Comparison of ENCODE assay signal across 46 mouse cellular contexts in the genomic region with DNA sequence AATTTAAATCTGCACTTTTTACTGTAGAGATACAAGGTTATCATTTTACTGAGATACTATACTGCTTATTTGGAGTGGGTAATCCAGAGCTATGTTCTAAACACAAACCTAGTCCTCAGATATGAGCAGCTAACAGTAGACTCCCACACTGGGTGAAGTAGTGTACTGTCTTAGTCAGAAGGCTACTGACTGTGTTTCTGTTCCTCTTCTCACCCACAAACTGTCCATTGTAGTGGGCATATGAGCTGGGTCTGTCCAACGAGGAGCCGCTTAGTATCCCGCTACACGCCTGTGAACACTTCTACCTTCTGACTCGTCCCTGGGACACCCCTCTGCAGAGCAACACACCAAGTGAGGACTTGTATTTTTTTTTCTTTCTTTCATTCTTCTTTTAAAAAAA. TPM values are rescaled to one million over a fixed set of nuclear protein-coding genes. Genes with fewer than 3 reads are reported as not detected.
"Had no signal": no experiment of that assay in that cellular context is flagged by ENCODE, and none has a peak within 500 bp of the region (broad histone marks: within the 10 kb centered on the region; RNA-seq: fewer than 3 reads in every experiment).

No protein-coding gene starts in this region.

- DNase-seq: heart, postnatal 14 days; heart, postnatal 36 days; heart, postnatal 4 days; kidney, adult 11 months; kidney, adult 18-20 months; kidney, adult 2 months; kidney, adult 8-10 months; kidney, adult 9 months; kidney, postnatal 10 days; kidney, postnatal 14 days; kidney, postnatal 25 days; kidney, postnatal 36 days; kidney, postnatal 4 days; layer of hippocampus, adult 9-11 months; layer of hippocampus, postnatal 36 days had no signal

- H3K4me3 ChIP-seq: heart, embryonic 10.5 days; heart, embryonic 12.5 days; heart, embryonic 13.5 days; heart, embryonic 15.5 days; hindbrain, embryonic 10.5 days; hindbrain, embryonic 12.5 days; hindbrain, embryonic 13.5 days; hindbrain, embryonic 15.5 days; intestine, embryonic 15.5 days; kidney, embryonic 15.5 days; layer of hippocampus, adult 2 months; left cerebral cortex, adult 2 months had no signal

- H3K9ac ChIP-seq: heart, embryonic 12.5 days; heart, embryonic 13.5 days; heart, embryonic 15.5 days; hindbrain, embryonic 12.5 days; hindbrain, embryonic 13.5 days; hindbrain, embryonic 14.5 days; hindbrain, embryonic 15.5 days; intestine, embryonic 15.5 days; kidney, embryonic 15.5 days had no signal

- H3K27me3 ChIP-seq: heart, embryonic 12.5 days; heart, embryonic 13.5 days; heart, embryonic 15.5 days; hindbrain, embryonic 12.5 days; hindbrain, embryonic 13.5 days; hindbrain, embryonic 15.5 days; intestine, embryonic 15.5 days; kidney, embryonic 15.5 days had no signal

- H3K27ac ChIP-seq: heart, embryonic 10.5 days; heart, embryonic 13.5 days; heart, embryonic 15.5 days; hindbrain, embryonic 10.5 days; hindbrain, embryonic 12.5 days; hindbrain, embryonic 13.5 days; hindbrain, embryonic 14.5 days; hindbrain, embryonic 15.5 days; hindbrain, postnatal 0 days; intestine, embryonic 15.5 days; kidney, embryonic 15.5 days; kidney, postnatal 0 days; layer of hippocampus, adult 2 months; left cerebral cortex, adult 2 months had no signal

- H3K4me2 ChIP-seq: heart, embryonic 11.5 days; heart, embryonic 12.5 days; heart, embryonic 13.5 days; heart, embryonic 15.5 days; hindbrain, embryonic 12.5 days; hindbrain, embryonic 13.5 days; hindbrain, embryonic 14.5 days; hindbrain, embryonic 15.5 days; intestine, embryonic 15.5 days; kidney, embryonic 15.5 days had no signal

- H3K4me1 ChIP-seq: heart, embryonic 10.5 days; heart, embryonic 12.5 days; heart, embryonic 13.5 days; heart, embryonic 15.5 days; hindbrain, embryonic 10.5 days; hindbrain, embryonic 12.5 days; hindbrain, embryonic 13.5 days; hindbrain, embryonic 15.5 days; intestine, embryonic 15.5 days; kidney, embryonic 15.5 days had no signal

- H3K9me3 ChIP-seq: heart, embryonic 10.5 days; heart, embryonic 12.5 days; heart, embryonic 13.5 days; heart, embryonic 15.5 days; hindbrain, embryonic 10.5 days; hindbrain, embryonic 12.5 days; hindbrain, embryonic 13.5 days; hindbrain, embryonic 15.5 days; intestine, embryonic 15.5 days; kidney, embryonic 15.5 days had no signal

RNA-seq across cellular contexts. Expression of a gene that starts 22.7 kb away (rescaled TPM):
- total RNA-seq: heart, postnatal 4 days; hematopoietic stem cell, adult 5-6 weeks; hindbrain, postnatal 0 days had no signal
- polyA plus RNA-seq: heart, embryonic 10.5 days; heart, embryonic 11.5 days; heart, embryonic 12.5 days; heart, embryonic 13.5 days; heart, embryonic 14.5 days; heart, embryonic 15.5 days; inflammation-experienced regulatory T-cells, adult 6 months; intestine, embryonic 14.5 days; intestine, postnatal 0 days; large intestine, adult 2 months had no signal

RNA-seq across cellular contexts. Expression of a gene that starts 58.8 kb away (rescaled TPM):
- total RNA-seq: heart, postnatal 14 days; heart, postnatal 25 days; heart, postnatal 36 days; heart, postnatal 4 days; hindbrain, postnatal 0 days; layer of hippocampus, adult 18-20 months; layer of hippocampus, adult 2 months; layer of hippocampus, adult 8-10 months; layer of hippocampus, postnatal 10 days; layer of hippocampus, postnatal 14 days; layer of hippocampus, postnatal 25 days; layer of hippocampus, postnatal 36 days; left cerebral cortex, adult 18-20 months; left cerebral cortex, adult 2 months; left cerebral cortex, adult 8-10 months had no signal
- polyA plus RNA-seq: hindbrain, embryonic 13.5 days; hindbrain, embryonic 14.5 days; hindbrain, embryonic 15.5 days; hindbrain, embryonic 16.5 days; hindbrain, postnatal 0 days; inflammation-experienced regulatory T-cells, adult 6 months; kidney, adult 2 months; large intestine, adult 2 months had no signal
